Mouse (Mus musculus) bone marrow, adult 2 months (tissue): ENCODE results near the gene Akap2.

ENCODE experiments used
- CTCF ChIP-seq: fragments of 200-500 bp; IDR thresholded peaks from 2 replicates; pipeline ENCODE4 v1.5.1; 2011; ENCODE audit warnings: low read length, control low read depth; ENCODE audit not compliant: control insufficient read depth, insufficient read depth
- POLR2A ChIP-seq: fragments of 200-500 bp; IDR thresholded peaks from 2 replicates; pipeline ENCODE4 v1.6.1; 2011; ENCODE audit warnings: low read depth, mild to moderate bottlenecking, control low read depth, low read length, borderline replicate concordance; ENCODE audit not compliant: control insufficient read depth

- no peak for TF ChIP-seq POLR2A
- no peak for TF ChIP-seq CTCF
Measured at GRCm38 (mm10) chr4:57885186-57885585, 167.7 kb downstream of the Akap2 start.
